Mouse (Mus musculus): ENCODE measurements around the gene Rhox3g. TPM values are rescaled to one million over a fixed set of nuclear protein-coding genes. Genes with fewer than 3 reads are reported as not detected.
"Not testable (repeated sequence)": the region's sequence is repeated elsewhere in the genome, so short reads cannot be mapped to it uniquely, and the experiment has no call there.

Gene Rhox3g
- total RNA-seq (2021) = not detected
- long read RNA-seq, experiment 1 = 0 reads
- long read RNA-seq, experiment 2 = 0 reads

- intact Hi-C loops (cut with DNase I); DNase-seq; H3K4me3 ChIP-seq; H3K27ac ChIP-seq: not testable (repeated sequence)
Measured at GRCm38 (mm10) chrX:37628512-37628911, at the start of gene Rhox3g. Rhox3g (minus strand) TSS chrX:37628612.

- H3K4me3 ChIP-seq; H3K27ac ChIP-seq; DNase-seq; intact Hi-C loops (cut with DNase I): not testable (repeated sequence)
Measured at GRCm38 (mm10) chrX:37673177-37673576, 44.8 kb upstream of the Rhox3g start, which contains the start of gene Rhox2h. Rhox2h (minus strand) TSS chrX:37673277.

GRCm38 (mm10) chrX:37668664-37669063 is 40.3 kb upstream of the Rhox3g start, which contains the start of gene Rhox3h:
Rhox3h (minus strand) TSS chrX:37668764.
- H3K27ac ChIP-seq; H3K4me3 ChIP-seq; intact Hi-C loops (cut with DNase I); DNase-seq: not testable (repeated sequence)

- DNase-seq; intact Hi-C loops (cut with DNase I); H3K4me3 ChIP-seq; H3K27ac ChIP-seq: not testable (repeated sequence)
Measured at GRCm38 (mm10) chrX:37651227-37651626, 22.8 kb upstream of the Rhox3g start, which contains the start of gene Rhox4g. Rhox4g (minus strand) TSS chrX:37651327.

- not testable (repeated sequence) for DNase-seq, H3K27ac ChIP-seq, H3K4me3 ChIP-seq
- intact Hi-C loops (cut with DNase I) = loop anchor here (5.0 kb wide), 1 partner anchor 151 kb away; the partner anchor contains the start of gene Rhox2d
Measured at GRCm38 (mm10) chrX:37643370-37643769, 15.0 kb upstream of the Rhox3g start, which contains the start of gene Rhox2g. Rhox2g (minus strand) TSS chrX:37643470.

GRCm38 (mm10) chrX:37607604-37608003 is 20.8 kb downstream of the Rhox3g start, which contains the start of gene Rhox4f:
Rhox4f (minus strand) TSS chrX:37607704.
- intact Hi-C loops (cut with DNase I); H3K27ac ChIP-seq; DNase-seq; H3K4me3 ChIP-seq: not testable (repeated sequence)

GRCm38 (mm10) chrX:37580692-37581091 is 47.7 kb downstream of the Rhox3g start, which contains the start of gene Rhox3f:
Rhox3f (plus strand) TSS chrX:37580992.
- DNase-seq; H3K4me3 ChIP-seq; intact Hi-C loops (cut with DNase I): not testable (repeated sequence)
- H3K27ac ChIP-seq = peak within 1 kb of the TSS; percentile 54

Other genes with a start within 250 kb of the Rhox3g start
- not detected for gene Rhox3a2, start 248.6 kb downstream of the Rhox3g start, total RNA-seq (2021)
- not detected for gene Rhox4a2, start 237.8 kb downstream of the Rhox3g start, total RNA-seq (2021)
- not detected for gene Rhox2b, start 216.5 kb downstream of the Rhox3g start, total RNA-seq (2021)
- not detected for gene Rhox4b, start 196.1 kb downstream of the Rhox3g start, total RNA-seq (2021)
- gene Rhox2c, start 174.9 kb downstream of the Rhox3g start, total RNA-seq (2021) = not detected
- gene Rhox3c, start 170.0 kb downstream of the Rhox3g start, total RNA-seq (2021) = not detected
- gene Rhox4c, start 148.3 kb downstream of the Rhox3g start, total RNA-seq (2021) = not detected
- gene Rhox2d, start 135.2 kb downstream of the Rhox3g start, total RNA-seq (2021) = not detected
- gene Rhox4d, start 114.3 kb downstream of the Rhox3g start, total RNA-seq (2021) = not detected
- not detected for gene Rhox2e, start 98.2 kb downstream of the Rhox3g start, total RNA-seq (2021)
- gene Rhox3e, start 86.6 kb downstream of the Rhox3g start, total RNA-seq (2021) = not detected
- not detected for gene Rhox4e, start 71.2 kb downstream of the Rhox3g start, total RNA-seq (2021)
- gene Rhox2f, start 57.2 kb downstream of the Rhox3g start, total RNA-seq (2021) = not detected
- gene Rhox3f, start 47.6 kb downstream of the Rhox3g start, total RNA-seq (2021) = not detected
- gene Rhox4f, start 20.9 kb downstream of the Rhox3g start, total RNA-seq (2021) = not detected
- gene Rhox2g, start 14.9 kb upstream of the Rhox3g start, total RNA-seq (2021) = not detected
- not detected for gene Rhox4g, start 22.7 kb upstream of the Rhox3g start, total RNA-seq (2021)
- not detected for gene Rhox3h, start 40.2 kb upstream of the Rhox3g start, total RNA-seq (2021)
- gene Rhox2h, start 44.7 kb upstream of the Rhox3g start, total RNA-seq (2021) = not detected
- not detected for gene Rhox5, start 176.2 kb upstream of the Rhox3g start, total RNA-seq (2021)
- not detected for gene Rhox6, start 198.3 kb upstream of the Rhox3g start, total RNA-seq (2021)
- gene Rhox7a, start 203.1 kb upstream of the Rhox3g start, total RNA-seq (2021) = not detected

All from gastrocnemius, adult 2 months (tissue).